Mouse (Mus musculus) embryonic facial prominence, embryonic 14.5 days (tissue): ENCODE measurements around the gene Atp1a4. TPM values are rescaled to one million over a fixed set of nuclear protein-coding genes. Genes with fewer than 3 reads are reported as not detected.

Experiments
- polyA plus RNA-seq: library from polyadenylated mRNA; unstranded; fragments of >200 nt; fragmentation: Nextera tagmentation; extraction: Ambion mirVana; gene quantifications from 2 replicates; pipeline ENCODE4 v1.2.1, GENCODE M21; 2014

The Atp1a4 gene
- polyA plus RNA-seq, 1 experiment from 2014 or later: not detected

Other genes starting within 250 kb of the Atp1a4 start
- gene Vangl2, start 230.0 kb downstream of the Atp1a4 start, polyA plus RNA-seq: 13.5 and 16.7 TPM in 2 replicates
- gene Nhlh1, start 200.8 kb downstream of the Atp1a4 start, polyA plus RNA-seq: 1.6 and 1.9 TPM in 2 replicates
- 227 and 230 TPM in 2 replicates for gene Copa, start 175.9 kb downstream of the Atp1a4 start, polyA plus RNA-seq
- 91.3 and 107 TPM in 2 replicates for gene Ncstn, start 175.6 kb downstream of the Atp1a4 start, polyA plus RNA-seq
- gene Pex19, start 131.7 kb downstream of the Atp1a4 start, polyA plus RNA-seq: 130 and 148 TPM in 2 replicates
- 102 and 119 TPM in 2 replicates for gene Dcaf8, start 110.3 kb downstream of the Atp1a4 start, polyA plus RNA-seq
- gene Pea15a, start 51.6 kb downstream of the Atp1a4 start, polyA plus RNA-seq: 149 and 150 TPM in 2 replicates
- gene Casq1, start 38.5 kb downstream of the Atp1a4 start, polyA plus RNA-seq: 39.4 and 74.3 TPM in 2 replicates
- 57.2 and 60.4 TPM in 2 replicates for gene Igsf8, start 3.2 kb upstream of the Atp1a4 start, polyA plus RNA-seq
- gene Atp1a2, start 39.6 kb upstream of the Atp1a4 start, polyA plus RNA-seq: 5.6 and 6.2 TPM in 2 replicates
- gene Kcnj9, start 70.9 kb upstream of the Atp1a4 start, polyA plus RNA-seq: 0.06 TPM in 1 of 2 replicates, not detected in the other
- gene Kcnj10, start 82.8 kb upstream of the Atp1a4 start, polyA plus RNA-seq: 0.18 and 0.28 TPM in 2 replicates
- 6.9 and 7.2 TPM in 2 replicates for gene Pigm, start 118.1 kb upstream of the Atp1a4 start, polyA plus RNA-seq
- gene Slamf9, start 216.9 kb upstream of the Atp1a4 start, polyA plus RNA-seq: 0.68 and 0.77 TPM in 2 replicates
- 21.4 and 26.3 TPM in 2 replicates for gene Igsf9, start 223.4 kb upstream of the Atp1a4 start, polyA plus RNA-seq
- gene Tagln2, start 241.6 kb upstream of the Atp1a4 start, polyA plus RNA-seq: 192 and 231 TPM in 2 replicates